Mouse (Mus musculus) cerebellum, postnatal 10 days (tissue): ENCODE results near the gene Trim17.

ENCODE experiments used
- DNase-seq, 2 experiments: peaks; one replicate each; pipeline ENCODE4 v3.0.0; 2021; ENCODE audit warnings: mixed read lengths in 2 of 2

Gene Trim17

DNA sequence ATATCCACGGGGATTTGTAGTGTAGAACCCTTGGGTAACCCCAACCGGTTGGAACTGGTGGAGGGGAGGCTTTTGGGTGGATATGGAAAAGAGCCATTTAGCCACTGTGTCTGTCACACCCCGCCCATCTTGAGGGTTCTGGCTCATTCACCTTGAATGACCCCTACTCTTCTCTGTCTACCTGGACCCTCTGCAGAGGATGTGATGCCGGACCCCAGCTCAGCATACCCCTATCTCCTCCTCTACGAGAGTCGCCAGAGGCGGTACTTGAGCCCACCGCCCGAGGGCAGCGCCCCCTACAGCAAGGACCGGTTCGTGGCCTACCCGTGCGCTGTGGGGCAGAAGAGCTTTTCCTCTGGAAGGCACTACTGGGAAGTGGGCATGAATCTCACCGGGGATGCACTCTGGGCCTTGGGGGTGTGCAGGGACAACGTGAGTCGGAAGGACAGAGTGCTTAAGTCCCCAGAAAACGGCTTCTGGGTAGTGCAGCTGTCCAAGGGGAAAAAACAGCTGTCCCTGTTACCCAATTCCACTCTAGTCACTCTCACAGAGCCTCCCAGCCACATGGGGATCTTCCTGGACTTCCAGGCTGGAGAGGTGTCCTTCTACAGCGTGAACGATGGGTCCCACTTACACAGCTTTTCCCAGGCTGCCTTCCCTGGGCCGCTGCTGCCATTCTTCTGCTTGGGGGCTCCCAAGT, 16.5 kb downstream of the Trim17 start:
- no peak for DNase-seq

DNA sequence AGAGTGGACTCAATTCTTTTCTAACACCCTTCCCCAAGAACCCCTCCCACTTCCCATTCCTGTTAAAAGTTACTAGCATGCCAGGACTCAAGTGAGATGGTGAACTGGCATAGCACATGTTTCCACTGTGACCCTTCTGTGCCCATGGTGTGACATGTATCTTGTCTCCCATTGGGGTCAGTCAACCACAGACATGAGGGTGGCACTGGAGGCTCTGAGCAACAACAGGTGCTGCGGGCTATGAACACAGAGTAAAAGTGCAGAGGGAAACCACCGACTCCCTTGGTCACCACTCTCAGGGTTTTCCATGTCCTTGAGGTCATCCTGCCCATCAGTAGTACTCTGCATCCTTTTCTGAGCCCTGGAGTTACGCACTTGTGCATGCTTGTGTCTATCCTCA, 17.3 kb downstream of the Trim17 start:
- DNase-seq: no peak

DNA sequence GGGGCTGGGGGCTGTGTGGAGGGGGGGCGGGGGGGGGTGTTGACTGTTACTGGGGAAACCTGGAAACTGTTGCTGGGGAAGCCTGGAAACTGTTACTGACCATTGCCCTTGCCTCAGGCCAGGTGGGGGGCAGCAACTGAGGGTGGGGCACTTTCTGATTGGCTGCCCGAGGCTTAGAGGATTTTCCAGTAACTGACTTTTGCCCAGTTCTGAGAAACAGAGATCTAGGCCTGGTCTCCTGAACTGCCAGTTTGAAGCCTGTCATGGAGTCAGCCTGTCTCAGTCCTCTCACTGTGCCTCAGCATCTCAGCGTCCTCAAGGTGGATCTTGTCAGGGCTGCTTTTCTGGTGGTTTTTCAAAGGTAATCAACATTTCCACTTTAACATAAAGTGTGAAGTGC, 19.9 kb downstream of the Trim17 start:
- DNase-seq: no peak

DNA sequence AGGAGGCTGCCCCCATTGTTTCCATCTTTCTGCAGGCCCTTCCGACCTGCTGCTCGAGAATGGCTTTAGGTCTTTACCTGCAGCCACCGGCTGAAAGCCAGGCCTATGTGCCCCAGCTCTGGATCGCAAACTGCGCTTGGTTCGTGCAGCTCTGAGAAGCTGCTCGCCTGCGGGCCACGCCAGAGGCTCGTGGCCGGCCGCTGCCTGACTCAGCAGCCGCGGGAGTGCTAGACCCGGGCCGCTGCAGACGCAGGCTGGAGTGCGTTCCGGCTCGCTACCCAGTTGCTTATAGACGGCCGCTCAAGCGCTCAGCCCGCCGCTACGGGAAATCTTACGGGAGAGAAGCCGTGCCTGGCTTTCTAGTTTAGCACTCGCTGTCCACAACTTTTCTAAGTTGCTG, 22.7 kb downstream of the Trim17 start:
- DNase-seq: peak in 1 of 2 experiments; percentile 28

DNA sequence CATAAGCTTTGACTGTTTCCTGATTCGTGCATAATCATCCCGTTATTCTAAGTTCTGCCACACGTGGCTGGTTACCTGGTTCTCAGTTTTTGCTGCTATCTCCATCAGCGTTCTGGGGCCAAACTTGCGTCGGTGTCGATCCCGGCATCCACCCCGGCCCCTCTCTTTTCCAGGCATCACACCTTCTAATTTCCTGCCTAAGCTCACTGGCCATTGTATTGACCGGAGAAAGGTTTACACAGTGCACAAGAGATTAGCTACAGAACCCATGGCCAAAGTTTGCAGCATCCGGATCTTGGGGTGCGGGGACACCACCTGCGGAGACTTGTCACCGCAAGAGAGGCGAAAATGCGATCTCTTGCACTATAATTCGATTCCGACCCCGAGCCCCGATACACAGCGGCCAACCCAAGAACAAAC, 23.1 kb downstream of the Trim17 start:
- DNase-seq: no peak

DNA sequence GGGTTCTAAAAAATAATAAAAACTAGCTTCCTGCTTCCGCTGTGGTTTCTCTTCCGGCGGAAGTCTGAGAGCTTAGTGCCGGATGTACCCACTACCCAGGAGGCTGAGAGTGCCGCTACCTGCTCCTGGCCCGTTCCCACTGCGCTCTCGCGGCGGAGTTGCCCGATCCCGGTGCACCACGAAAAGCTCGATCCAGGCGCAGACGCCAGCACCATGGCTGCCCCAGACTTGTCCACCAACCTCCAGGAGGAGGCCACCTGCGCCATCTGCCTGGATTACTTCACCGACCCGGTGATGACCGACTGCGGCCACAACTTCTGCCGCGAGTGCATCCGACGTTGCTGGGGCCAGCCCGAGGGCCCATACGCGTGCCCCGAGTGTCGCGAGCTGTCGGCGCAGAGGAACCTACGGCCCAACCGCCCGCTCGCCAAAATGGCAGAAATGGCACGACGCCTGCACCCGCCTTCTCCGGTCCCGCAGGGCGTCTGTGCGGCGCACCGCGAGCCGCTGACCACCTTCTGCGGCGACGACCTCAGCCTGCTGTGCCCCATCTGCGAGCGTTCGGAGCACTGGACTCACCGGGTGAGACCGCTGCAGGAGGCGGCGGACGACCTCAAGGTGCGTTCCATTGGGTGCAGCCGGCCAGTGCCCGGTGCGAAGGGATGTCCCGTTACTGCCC, 23.7 kb downstream of the Trim17 start, which contains the start of gene Trim11:
Gene Trim11, plus strand, starts transcription at position 67 of the 679 bp plus-strand sequence.
- DNase-seq: peak; percentile 76 to 77

DNA sequence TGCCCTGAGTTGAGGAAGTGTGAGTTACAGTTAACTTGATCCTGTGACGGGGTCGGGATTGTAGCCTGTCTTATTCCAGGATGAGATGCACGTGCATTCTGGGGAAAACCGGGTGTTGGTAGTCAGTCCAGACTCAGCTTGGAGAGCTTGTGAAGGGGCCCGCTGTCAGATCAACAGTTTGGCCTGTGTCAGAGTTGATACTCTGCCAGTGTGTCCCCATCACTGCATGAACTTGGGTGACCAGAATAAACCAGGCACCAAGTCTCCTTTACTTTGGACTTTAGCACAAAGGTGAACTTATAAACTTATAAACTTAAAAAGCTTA, 24.2 kb downstream of the Trim17 start:
- DNase-seq: no peak

DNA sequence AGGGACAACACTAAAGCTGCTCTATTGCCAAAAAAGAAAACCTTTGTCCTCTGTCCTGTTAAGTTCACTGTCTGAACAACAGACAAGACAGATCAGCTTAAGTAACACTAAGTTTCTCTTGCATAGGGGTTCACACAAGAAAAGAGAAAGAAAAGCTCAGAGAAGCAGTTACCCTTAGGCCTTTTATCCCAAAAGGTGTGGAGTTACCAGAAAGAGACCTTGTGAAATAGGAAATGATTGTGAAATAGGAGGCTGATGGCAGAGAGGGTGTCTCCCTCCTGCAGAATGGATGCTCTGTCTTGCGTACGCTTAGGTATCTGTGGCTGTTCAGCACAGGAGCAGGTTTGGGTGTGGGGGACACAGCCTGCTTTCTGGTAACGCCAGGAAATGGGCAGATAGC, 24.7 kb downstream of the Trim17 start:
- no peak for DNase-seq

DNA sequence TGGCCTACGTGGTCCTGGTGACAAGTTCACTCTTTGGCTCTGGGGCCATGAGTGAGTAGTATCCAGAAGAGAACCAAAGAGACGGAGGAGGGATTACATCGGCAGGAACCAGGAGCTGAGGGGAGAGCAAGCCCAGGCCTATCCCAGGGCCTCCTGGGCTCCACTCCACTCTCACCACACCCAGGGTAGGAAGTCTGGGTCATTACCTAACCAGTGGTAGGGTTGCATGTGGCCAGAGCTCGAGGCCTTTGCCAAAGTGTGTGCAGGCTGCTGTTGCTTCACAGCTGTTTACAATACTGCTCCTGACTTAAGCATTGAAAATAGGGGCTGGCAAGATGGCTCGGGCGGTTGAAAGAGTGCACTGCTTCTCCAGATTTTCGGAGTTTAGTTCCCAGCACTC, 25.2 kb downstream of the Trim17 start:
- DNase-seq: no peak

DNA sequence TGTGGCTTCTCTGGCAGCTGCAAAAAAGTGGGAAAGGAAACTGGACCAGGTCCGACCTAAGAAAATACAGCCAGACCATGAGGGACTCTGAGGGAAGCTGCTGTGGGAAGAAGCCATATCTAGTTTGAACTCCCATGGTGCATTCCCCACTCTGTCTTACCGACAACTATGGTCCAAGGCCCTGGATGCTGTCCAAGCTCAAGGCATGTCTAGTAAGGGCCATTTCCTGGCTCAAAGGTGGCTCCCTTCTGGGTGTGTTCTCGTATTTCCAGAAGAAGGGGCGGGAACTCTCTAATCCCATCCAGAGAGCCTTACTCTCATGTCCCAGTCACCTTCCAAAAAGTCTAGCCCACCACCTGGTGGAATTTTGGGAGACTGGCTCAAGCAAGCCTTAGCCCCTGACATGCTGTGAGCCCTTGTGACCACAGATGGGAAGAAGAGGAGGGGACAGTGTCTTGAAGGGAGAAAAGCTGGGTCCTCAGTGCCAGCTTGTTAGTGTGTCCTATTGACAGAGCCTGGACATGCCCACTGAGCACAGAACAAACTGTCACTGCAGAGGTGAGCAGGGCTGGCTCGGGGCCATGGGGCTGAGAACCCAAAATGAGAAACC, 26.0 kb downstream of the Trim17 start:
- peak; percentile 41 to 58 for DNase-seq

DNA sequence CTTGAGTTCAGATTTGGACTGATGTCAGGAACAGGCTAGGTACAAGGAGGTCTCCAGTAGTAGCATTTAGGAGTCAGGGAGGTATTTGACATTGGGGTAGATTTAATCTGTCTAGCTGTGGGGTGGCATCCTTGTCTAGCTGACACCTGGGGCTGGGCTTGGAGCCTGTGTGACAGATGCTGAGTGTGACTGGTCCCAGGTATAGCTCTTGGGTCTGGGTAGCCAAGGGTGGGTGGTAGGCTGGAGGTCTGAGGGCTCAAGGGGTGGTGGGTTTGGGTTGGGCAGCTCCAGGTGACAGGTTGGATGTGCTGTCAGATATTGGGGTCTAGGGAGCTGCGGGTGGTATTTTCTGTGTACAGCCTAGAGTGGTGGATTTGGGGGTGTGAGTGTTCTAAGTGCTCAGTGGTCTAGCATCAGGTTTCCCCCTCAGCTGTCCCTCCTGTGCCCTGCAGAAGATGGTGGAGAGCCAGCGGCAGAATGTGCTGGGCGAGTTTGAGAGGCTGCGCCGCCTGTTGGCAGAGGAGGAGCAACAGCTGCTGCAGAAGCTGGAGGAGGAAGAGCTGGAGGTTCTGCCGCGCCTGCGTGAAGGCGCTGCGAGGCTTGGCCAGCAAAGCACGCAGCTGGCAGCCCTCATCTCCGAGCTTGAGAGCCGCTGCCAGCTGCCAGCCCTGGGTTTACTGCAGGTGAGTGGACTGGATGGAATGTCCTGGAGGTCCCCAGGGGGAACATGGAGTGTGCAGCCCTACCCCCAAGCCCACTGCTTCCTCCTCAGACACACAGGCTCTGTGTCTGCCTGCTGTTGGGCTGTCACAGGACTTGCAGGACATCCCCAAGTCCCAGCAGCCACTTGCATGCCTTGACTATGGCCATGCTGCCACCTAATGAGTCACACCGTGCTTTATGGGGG, 27.3 kb downstream of the Trim17 start:
- DNase-seq: peak; percentile 69 to 79

DNA sequence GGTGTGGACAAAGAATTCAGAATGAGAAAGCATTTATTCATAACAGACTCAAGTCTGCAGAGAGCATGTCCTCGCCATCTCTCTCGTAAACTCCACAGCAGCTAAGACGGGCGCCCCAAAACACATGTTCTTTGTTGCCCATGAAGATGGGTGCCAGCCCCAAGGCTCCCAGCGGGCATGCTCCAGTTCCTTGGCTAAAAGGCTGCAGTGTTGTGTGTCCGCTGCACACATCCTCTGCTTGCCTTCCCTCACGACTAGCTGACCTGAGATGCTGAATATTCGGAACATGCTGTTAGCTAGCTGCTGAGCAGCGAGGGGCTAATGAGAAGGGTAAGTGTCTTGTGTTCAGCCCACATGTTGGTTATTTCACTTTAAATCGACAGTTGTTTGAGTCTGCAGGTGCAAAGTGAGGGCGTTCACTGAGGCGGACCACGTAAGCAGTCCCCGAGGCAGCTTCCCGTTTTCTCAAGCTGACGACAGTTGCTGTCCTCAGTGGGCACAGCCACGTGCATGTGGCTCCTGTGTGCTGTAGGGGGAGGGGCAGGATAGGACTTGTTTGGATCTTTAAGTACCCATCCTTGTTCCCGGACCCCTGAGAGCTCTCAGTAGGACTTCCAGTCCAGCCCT, 28.1 kb downstream of the Trim17 start:
- DNase-seq: no peak

DNA sequence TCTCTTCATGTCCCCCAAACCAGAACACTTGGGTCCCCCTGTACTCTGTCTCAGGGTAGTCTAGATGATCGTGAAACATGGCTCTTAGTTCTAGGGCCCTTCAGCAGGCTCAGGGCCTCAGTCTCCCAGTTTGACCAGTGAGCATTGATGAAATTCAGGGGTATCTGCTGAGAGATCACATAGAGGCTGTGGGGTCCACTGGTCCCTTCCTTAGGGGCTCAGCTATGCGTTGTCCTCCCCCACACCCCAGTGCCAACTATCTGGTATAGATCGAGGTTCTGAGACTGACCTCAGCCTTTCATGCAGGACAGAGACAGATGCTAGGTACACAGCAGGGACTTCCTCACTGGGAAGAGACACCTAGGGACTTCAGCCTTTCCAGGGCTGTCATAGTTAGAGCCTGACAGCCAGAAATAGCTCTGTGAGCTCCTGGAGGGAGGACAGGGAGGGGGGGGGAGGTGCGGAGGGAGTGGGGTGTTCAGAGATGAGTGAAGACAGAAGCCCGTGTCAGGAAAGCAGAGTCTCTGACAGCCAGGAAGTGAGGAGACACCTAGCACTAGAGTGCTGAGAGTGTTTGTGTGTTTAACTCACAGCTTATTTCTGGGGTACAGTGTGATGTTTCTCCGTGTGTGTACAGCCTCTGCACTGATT, 29.3 kb downstream of the Trim17 start:
- DNase-seq: no peak

DNA sequence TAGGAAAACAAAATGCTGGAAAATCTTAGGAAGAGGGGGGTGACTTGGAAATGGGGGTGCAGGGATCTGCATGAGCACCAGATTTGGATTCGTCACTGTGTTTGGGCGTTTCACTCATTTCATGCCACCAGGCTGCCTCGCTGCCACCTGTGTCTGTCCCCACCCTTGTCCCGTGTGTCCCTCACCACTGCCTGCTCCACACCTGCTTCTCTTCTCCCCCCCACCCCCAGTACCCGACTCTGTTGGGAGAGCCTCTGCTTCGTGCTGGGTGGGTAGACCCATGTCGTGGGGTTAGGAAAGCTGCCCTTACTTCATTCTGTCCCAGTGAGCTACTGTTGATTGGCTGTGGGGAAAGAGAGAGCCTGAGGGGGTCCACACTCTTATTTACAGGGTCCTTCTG, 30.2 kb downstream of the Trim17 start:
- DNase-seq: no peak

DNA sequence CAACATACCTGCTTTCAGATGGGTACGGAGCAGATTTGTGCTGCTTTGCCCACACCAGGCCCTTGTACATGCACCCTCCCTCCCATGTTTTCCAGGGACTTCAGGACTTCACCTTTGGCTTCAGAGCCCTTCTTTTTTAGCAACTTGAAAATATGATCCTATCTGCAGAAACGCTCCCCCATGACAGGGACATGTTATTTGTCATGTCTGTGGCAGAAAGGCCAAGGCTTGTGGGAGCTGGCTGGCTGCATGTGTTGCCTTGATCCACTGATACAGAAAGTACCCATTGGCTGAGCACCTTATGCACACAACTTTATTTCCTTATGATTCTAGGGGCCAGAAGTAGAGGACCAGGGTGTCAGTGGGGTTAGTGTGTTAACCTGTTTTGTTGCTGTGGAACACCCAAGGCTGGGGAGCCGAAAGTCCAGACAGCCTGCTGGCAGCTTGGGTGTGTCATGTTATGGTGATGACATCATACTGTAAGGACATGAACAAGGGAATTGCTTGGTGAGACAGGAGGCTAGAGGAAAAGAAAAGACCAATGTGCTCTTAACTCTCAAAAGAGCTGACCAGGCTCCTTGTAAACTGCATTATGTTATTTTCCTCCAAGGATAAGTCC, 30.9 kb downstream of the Trim17 start:
- no peak for DNase-seq

DNA sequence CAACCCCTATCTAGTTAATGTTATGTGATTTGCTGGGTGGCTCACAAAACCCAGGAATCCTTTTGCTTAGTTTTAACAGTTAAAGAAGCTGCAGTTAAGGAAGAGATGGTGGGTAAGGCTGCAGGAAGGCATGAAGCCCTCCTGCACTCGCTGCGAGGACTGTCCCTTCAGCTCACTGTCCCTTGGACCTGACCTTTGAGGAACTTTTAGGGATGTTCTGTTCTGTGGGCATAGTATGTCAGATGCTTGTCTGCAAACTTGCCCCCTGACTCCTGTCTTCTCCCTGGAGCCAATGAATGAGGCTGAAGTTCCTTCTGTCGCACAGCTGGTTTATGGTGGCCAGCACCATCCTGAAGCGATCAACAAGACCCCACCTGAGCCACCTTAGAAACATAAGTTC, 34.7 kb downstream of the Trim17 start:
- no peak for DNase-seq

DNA sequence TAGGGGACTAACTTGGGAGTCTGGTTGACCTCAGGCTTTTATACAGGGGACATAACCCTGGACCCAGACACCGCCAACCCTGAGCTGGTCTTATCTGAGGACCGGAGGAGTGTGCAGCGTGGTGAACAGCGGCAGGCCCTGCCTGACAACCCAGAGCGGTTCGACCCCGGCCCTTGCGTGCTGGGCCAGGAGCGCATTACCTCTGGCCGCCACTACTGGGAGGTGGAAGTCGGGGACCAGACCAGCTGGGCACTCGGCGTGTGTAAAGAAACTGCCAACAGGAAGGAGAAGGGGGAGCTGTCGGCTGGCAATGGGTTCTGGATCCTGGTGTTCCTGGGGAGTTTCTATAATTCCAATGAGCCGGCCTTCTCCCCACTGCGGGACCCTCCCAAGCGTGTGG, 35.7 kb downstream of the Trim17 start:
- DNase-seq: no peak

DNA sequence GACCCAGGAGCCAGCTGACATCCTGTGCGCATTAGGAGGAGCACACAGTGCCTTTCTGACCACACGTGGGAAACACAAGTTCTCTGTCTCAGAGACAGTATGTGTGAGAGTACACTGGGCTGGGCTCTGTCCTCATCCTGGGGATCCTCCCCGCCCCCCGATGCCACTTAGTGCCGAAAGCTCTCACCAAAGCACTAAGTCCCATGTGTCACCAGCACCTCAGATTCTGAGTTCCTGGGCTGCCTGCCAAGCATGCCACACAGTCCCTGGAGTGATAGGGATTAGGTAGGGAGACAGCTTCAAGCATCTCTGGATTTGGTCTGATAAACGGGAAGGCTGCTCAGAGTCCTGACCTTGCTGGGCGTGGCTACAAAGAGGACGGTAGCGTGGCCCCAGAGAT, 36.3 kb downstream of the Trim17 start:
- no peak for DNase-seq

DNA sequence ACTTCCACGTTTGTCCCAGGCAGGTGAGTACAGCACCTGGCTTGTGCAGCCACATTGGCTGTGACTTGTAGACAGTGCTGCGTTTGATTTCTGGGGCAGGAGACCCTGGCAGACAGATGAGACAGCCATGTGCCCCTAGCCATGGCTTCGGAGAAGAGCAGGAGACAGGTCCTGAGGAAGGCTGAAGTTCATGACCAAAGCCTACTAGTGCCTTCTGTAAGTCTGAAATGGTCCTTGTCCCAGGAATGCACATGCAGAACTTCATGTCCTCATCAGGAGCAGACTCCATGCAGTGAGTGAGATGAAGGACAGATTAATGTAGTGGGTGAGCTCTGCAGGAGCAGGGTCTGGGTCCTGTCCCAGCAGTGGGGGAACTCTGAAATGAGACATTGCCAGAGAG, 37.4 kb downstream of the Trim17 start:
- DNase-seq: no peak

DNA sequence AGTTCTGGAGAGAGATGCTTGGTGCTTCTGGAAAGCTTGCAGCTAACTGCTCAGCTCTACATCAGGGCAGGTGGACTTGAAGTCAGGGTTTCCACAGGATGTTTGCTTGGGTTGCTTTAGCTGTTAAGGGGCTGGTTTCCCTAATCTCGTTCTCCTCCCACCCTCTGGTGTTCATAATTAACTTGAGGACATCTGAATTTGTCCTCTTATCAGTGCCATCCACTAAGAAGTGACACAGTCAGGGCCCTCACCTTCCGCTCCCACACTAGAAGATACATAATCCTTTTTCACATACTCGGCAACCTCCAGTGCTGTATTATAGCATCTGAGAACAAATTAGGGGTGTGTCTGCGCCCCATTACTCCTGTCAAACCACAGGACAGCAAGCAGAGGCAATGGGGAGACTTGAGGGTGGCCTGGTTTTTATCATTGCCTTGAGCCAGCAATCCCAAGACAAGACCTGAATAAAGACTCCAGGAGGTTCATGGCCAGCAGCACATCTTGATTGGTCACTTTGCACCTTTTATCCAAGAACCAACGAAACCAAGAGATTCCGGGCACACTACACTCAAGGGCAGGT, 38.7 kb downstream of the Trim17 start:
- DNase-seq: no peak

DNA sequence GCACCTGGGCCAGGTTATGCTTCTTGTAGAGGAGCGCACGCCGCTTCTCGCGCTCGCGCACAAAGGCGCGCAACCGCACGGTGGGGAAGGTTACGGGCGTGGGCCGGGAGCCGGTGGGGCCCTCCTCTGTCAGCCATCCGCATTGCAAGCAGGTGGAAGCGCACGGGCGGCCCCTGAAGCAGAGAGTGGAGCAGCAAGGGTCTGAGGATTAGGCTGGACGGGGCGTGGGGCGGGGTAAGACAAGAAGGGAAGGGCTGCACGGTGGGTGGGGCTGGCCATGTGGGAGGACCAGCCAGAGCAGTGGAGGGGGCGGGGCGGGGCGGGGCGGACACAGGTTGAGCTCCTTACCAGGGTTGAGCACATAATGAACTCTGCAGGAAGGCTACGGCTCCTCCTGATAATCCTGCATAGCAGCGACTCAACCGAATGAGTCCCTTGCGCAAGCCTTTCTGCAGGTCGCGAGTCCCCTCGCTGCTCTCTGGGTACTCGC, 39.9 kb downstream of the Trim17 start:
- peak; percentile 75 for DNase-seq
